Mouse (Mus musculus) urinary bladder, postnatal 14 days (tissue): ENCODE data around the gene Safb2.

ENCODE experiments used
- DNase-seq: peaks from one replicate; pipeline ENCODE4 v3.0.0; 2021; ENCODE audit warnings: low spot score

Safb2 gene

DNA sequence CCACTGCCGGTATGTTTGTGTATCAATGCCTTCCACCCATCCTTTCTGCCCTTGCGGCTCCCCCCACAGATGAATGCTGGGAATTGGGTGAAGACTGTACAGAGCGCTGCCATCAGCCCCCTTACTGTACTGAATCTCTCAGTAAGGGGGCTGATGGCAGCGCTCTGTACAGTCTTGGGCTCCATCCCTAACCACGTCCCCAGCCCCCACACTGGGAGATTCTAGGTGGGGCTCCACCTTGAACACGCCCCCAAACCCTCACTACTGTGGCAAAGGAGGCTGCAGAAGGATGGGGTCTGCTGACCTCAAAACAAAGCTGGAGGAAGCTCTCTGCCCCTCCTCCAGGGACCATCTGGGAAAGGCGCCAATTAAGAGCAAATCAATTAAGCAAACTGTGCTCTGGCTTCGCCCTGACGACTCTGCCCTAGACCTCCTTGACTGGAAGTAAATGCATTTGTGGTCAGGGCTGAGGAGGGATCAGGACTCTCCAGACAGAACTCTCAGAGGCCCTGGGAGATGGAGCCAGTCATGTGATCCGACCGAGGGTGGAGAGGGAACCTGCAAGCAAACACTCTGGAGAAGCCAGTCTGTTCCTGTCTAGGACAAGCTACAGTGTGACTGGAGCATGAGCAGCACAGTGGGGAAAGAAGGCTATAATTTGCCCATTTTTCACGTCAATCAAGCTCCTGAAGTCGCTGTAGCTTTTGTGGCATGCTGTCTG, 68.5 kb downstream of the Safb2 start:
- DNase-seq = no peak

DNA sequence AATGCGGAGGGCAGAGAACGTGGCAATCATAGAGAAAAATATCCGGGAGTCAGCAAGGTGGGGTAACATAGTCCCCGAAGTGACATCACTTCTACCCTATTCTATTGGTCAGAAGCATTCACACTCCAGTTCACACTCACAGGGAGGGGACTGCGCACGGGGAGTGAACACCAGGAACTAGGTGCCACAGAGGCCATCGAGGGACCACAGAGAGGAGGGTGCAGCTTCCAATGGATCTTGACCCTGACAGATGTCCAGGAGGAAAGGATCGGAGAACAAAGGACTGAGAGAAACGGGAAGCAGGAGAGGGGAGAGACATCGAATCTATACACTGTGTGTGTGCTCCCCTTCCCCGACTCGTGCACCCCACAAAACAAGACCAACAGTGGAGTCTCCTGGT, 69.5 kb downstream of the Safb2 start:
- DNase-seq = no peak

DNA sequence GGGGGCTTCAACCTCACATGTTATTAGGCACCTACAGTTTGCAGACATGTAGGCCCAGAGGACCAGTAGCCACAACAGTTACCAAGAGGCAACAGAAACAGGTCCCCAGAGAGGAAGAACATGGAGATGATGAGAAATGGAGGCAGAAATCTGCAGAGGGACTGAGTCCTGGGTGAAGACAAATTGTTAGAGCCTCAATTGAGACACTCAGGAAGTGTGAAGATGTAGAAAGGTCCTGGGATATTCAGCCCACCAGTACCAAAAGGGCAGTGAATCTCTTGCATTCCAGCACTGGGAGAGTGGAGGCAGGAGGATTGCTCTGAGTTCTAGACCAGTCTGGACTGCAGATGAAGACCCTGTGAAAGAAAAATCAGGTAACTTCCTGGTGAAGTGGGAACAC, 70.1 kb downstream of the Safb2 start:
- DNase-seq = no peak

DNA sequence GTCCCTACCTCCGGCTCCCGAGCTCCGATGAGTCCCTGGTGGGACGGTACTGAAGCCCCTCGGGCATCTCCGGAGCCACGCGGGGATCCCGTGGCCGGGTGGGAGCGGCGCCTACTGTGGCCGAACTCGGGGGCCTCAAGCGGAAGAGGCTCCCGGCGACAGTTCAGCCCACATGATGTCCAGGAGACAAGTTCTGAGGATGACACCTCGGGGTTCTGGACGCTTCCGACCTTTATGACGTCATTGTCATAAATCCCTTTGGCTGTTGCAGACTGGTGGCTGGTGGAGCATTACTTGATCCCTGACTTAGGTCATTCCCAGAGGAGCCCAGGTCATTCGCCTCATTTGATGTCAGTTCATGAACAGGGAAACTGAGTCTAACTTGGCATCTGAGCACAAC, 72.1 kb downstream of the Safb2 start, which contains the start of gene Znrf4:
TSS of gene Znrf4 (minus strand) at position 122 of the 400 bp plus-strand sequence.
- DNase-seq = no peak

DNA sequence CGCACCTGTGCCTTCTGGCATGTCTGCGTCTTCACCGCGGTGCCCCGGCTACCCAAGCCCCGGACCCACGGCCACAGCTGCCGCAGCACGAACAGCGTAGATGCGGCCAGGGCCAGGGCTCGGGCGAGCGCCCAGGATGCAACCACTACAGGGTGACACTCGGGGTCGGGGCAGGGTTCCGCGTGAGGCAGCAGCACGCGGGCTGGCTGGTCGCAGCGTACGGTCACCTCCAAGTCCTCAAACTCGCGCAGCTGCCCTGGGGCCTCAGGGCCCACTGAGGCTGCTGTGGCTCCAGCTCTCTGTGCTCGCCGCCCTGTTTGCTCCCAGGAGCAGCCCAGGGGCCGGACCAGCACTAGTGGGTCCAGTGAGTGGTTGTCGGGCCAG, 72.7 kb downstream of the Safb2 start:
- no peak for DNase-seq

DNA sequence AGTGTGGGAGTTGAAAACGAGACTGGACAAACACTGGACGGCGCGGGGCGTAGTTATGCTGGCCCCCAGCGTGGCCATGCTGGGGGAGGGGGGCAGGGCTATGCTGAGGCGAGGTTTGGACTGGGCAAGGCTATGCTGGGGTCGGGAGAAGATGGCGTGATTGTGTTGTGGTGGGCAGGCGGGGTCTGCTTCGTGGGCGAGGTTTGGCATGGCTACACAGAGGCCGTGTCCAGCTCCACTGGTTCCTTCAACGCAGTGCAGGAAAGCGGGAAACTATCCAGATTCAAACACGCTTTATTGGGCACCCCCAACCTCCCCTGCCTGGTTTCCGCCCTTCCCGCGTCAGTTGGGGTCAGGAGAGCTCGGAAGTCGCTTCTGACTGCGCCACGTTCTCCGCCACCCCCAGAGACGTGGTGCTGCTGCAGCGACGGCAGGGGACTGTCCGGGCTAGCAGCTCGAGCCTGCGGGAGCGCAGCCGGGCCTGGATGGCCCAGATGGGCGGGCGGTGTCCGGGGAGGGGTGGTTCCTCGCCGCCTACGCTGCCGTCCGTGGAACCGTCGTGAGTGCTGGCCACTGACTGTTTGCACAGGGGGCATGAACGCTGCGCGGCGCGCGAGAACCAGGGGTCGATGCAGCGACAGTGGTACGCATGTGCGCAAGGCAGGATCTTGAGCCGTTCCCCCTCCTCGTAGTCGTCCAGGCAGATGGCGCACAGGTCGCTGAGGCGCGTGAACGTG, 73.2 kb downstream of the Safb2 start:
- no peak for DNase-seq
